Mouse (Mus musculus) limb, embryonic 12.5 days (tissue): Measurements from ENCODE around the gene 1110008P14Rik. TPM values are rescaled to one million over a fixed set of nuclear protein-coding genes. Genes with fewer than 3 reads are reported as not detected.
A peak's percentile ranks its signal among the peaks of the same experiment; 100 is the strongest.

Source experiments
- ATAC-seq: fragments of 200-750 bp; cut with Nextera tagmentation; 2 replicates; pipeline ENCODE4 v1.8.0; 2017; ENCODE audit warnings: low read depth, moderate TSS enrichment; ENCODE audit not compliant: insufficient number of reproducible peaks, insufficient read depth, low FRiP score, low TSS enrichment
- H3K27ac ChIP-seq: fragments of 300-500 bp; sonication (generic); 2 replicates; pipeline ENCODE4 v1.5.1; 2016; ENCODE audit warnings: mild to moderate bottlenecking, moderate library complexity
- H3K27me3 ChIP-seq: fragments of 300-500 bp; sonication (generic); 2 replicates; pipeline ENCODE4 v1.6.1; 2016; ENCODE audit warnings: mild to moderate bottlenecking, moderate library complexity
- H3K36me3 ChIP-seq: fragments of 300-500 bp; sonication (generic); 2 replicates; pipeline ENCODE4 v1.6.1; 2016; ENCODE audit warnings: mild to moderate bottlenecking, moderate library complexity
- H3K4me1 ChIP-seq: fragments of 300-500 bp; sonication (generic); replicated peaks from 2 replicates; pipeline ENCODE4 v1.6.1; 2016
- H3K4me2 ChIP-seq: fragments of 300-500 bp; sonication (generic); 2 replicates; pipeline ENCODE4 v1.6.1; 2016; ENCODE audit warnings: mild to moderate bottlenecking, moderate library complexity
- H3K4me3 ChIP-seq: fragments of 300-500 bp; sonication (generic); replicated peaks from 2 replicates; pipeline ENCODE4 v1.5.1; 2016; ENCODE audit warnings: mild to moderate bottlenecking
- H3K9ac ChIP-seq: fragments of 300-500 bp; sonication (generic); replicated peaks from 2 replicates; pipeline ENCODE4 v1.6.1; 2016; ENCODE audit warnings: mild to moderate bottlenecking, moderate library complexity
- H3K9me3 ChIP-seq: fragments of 300-500 bp; sonication (generic); 2 replicates; pipeline ENCODE4 v1.6.1; 2016; ENCODE audit warnings: mild to moderate bottlenecking, moderate library complexity
- WGBS: fragments of 180-500 bp; shearing (Covaris S2); methylation state at CpG from one replicate; pipeline ENCODE4 v1.1.7; 2016; 5-methylcytosine and 5-hydroxymethylcytosine counted together
- polyA plus RNA-seq: library from polyadenylated mRNA; unstranded; fragments of >200 nt; fragmentation: Nextera tagmentation; extraction: Ambion mirVana; gene quantifications from 2 replicates; pipeline ENCODE4 v1.2.1, GENCODE M21; 2016

The 1110008P14Rik gene
- polyA plus RNA-seq, 1 experiment from 2014 or later, result 44.3 TPM

DNA sequence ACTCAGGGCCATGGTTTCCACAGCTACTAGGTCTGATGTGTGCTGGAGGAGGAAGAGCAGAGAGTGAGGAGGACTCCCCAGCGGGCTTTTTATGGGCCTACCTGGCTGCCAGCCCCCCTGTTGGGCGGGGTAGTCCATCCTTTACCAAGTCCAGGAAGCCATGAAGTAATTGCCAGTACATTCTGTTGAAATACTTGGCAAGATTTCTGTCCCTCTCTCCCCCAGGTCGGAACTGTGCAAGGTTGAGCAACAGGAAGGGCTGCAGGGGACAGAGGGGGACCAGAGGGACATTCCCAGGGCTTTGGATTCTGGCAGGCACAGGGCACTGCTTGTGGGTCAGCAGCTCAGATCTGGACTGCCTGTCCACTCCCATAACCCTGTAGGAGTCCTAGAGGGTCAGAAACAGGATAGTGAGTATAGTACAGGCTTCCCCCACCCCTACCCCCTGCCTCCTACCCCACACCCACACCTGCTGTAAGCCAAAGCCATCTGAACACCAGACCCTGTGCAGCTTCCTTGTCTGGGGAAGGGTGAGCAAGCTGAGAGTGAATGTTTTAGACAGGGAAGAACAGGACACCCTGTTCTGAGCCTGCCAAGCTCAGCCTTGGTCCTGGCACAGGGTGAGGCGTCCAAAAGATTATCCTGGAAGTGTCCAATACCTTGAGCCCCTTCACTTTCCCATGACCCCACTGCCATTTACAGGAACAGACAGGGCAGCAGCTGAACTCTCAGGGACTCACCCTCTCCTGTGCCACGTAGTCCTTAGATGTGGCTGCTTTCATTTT, 6.2 kb upstream of the 1110008P14Rik start, which contains the start of gene Lcn2:
Gene Lcn2, minus strand, starts transcription at position 547 of the 785 bp plus-strand sequence.
- H3K4me3 ChIP-seq, result no peak within 1 kb of the TSS
- no peaks in the 10 kb centered on the region for H3K36me3 ChIP-seq
- H3K27me3 ChIP-seq, result peaks cover 8% of the 10 kb centered on the region; the same call in 1 of the 2 replicates
- ATAC-seq, result no peak
- H3K27ac ChIP-seq, result no peak within 1 kb of the TSS
- 61% methylated on average over 5 of the region's 5 CpGs for WGBS
- peaks cover 21% of the 10 kb centered on the region for H3K4me1 ChIP-seq
- H3K9ac ChIP-seq, result no peak within 1 kb of the TSS
- no peaks in the 10 kb centered on the region for H3K9me3 ChIP-seq
- H3K4me2 ChIP-seq, result no peak within 1 kb of the TSS

DNA sequence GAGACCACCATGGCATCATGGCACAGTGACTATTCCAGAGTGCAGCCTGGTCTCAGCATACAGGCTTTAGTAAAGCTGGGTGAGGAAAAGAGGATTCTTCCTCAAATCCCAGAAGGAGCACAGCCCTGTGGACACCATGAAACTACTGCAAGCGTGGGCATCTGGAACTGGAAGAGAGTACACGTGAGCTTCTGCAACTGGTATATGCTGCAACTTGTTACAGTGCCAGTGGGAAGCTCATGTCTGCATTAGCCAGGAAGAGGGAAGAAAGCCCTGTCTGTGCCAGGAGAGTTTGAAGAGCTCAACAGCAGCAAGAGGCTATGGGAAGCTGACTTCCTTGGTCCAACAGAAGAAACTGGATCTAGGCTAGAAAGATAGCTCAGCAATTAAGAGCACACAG, 951 bp upstream of the 1110008P14Rik start:
- Histone ChIP-seq H3K9ac (no peak overlapping the region), H3K4me2 (0 out of 2 replicates have a peak overlapping the region, but pooled peaks have one; percentile 98), H3K27me3 (peaks cover 20% of the 10 kb centered on the region), H3K9me3 (no peaks in the 10 kb centered on the region), H3K4me1 (peaks cover 8% of the 10 kb centered on the region), H3K36me3 (peaks cover 24% of the 10 kb centered on the region), H3K27ac (no peak overlapping the region), H3K4me3 (peak overlapping the region; percentile 69; the same call in 1 of the 2 replicates)
- no peak for ATAC-seq
- 78% methylated on average over 2 of the region's 2 CpGs for WGBS

DNA sequence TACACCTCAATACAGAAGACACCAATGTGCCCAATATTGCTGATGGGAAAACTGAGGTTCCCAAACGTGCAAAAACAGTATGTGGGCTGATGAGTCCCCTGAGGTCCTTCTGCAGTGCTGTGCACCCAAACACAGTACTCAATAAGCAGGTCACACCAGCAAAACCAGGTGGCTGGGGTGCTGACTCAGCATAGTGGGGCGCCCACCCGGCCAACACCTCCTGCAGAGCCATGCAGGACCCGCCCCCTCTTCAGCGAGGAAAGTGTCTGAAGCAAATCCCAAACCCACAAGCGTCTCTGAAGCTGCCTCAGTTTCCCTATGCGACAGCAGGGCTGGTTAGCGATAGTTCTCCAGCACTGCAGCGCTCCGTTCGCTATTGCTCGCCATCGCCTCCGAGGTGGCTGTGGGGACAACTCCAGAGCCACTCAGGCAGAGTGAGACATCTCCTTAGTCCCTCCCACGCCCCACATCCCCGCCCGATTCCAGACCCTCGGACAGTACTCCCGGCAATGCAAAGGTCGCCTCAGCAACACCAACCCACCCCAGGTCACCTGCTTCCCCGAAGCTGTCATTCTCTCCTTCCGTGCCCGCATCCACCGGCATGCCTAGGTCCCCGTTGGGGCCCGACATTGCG, 480 bp downstream of the 1110008P14Rik start:
- 0 out of 2 replicates have a peak overlapping the region, but pooled peaks have one; percentile 1 for H3K27ac ChIP-seq
- H3K27me3 ChIP-seq, result peaks cover 20% of the 10 kb centered on the region
- H3K9ac ChIP-seq, result peak overlapping the region; percentile 60
- 2% methylated on average over 27 of the region's 27 CpGs for WGBS
- H3K4me1 ChIP-seq, result peaks cover 6% of the 10 kb centered on the region
- peaks cover 38% of the 10 kb centered on the region for H3K36me3 ChIP-seq
- peak overlapping the region; percentile 69 for H3K4me3 ChIP-seq
- peak; percentile 28; the same call in 1 of the 2 replicates for ATAC-seq
- peak overlapping the region; percentile 98 for H3K4me2 ChIP-seq
- no peaks in the 10 kb centered on the region for H3K9me3 ChIP-seq

DNA sequence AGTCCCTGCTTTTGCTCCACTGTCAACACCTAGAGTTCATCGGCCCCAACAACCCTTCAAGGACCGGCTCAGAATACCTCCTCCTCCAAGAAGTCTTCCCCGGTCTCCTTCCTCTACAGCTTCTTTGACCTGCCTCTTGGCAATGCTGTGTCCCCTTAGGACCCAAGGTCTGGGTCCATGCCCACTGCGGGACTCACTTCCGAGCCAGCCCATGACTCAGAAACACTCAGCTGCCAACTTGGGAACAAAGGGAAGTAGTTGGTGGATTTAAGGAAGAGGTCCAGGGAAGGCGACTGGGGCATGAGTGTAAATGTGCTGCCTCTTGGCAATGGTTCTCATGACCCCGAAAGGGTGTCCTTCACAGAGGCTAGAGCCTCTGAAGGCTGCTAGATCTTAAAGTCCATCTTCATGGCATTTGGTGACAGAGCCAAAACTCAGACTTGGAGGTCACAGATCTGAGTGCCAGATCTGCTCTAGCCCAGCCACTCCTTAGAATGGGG, 1.7 kb downstream of the 1110008P14Rik start:
- 91% methylated on average over 7 of the region's 7 CpGs for WGBS
- Histone ChIP-seq H3K4me3 (no peak overlapping the region), H3K27me3 (peaks cover 20% of the 10 kb centered on the region), H3K4me1 (peaks cover 6% of the 10 kb centered on the region), H3K9me3 (no peaks in the 10 kb centered on the region), H3K36me3 (peaks cover 50% of the 10 kb centered on the region), H3K27ac (no peak overlapping the region), H3K4me2 (0 out of 2 replicates have a peak overlapping the region, but pooled peaks have one; percentile 98), H3K9ac (no peak overlapping the region)
- ATAC-seq, result no peak

DNA sequence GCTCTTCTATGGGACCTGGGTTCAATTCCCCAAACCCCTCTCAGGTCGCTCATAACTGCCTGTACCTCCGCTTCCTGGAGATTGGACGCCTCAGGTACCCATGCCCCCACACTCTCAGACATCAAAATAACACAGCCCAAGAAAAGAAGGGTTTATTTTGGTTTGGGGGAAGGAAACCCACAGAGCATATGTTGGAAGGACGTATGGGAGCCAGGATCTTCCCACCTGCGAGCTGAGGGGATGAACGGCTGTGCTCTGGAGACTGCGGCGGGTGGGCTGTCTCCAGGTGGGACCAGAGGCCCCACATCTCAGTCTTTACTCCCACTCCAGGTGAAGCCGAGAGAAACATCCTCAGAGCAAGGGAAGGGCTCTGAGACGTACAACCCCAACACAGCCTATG, 4.8 kb downstream of the 1110008P14Rik start:
- no peak for ATAC-seq
- Histone ChIP-seq H3K4me1 (peaks cover 6% of the 10 kb centered on the region), H3K9me3 (no peaks in the 10 kb centered on the region), H3K27ac (no peak overlapping the region), H3K4me3 (no peak overlapping the region), H3K9ac (no peak overlapping the region), H3K4me2 (no peak overlapping the region), H3K27me3 (peaks cover 5% of the 10 kb centered on the region), H3K36me3 (peaks cover 79% of the 10 kb centered on the region)
- 88% methylated on average over 10 of the region's 10 CpGs for WGBS

DNA sequence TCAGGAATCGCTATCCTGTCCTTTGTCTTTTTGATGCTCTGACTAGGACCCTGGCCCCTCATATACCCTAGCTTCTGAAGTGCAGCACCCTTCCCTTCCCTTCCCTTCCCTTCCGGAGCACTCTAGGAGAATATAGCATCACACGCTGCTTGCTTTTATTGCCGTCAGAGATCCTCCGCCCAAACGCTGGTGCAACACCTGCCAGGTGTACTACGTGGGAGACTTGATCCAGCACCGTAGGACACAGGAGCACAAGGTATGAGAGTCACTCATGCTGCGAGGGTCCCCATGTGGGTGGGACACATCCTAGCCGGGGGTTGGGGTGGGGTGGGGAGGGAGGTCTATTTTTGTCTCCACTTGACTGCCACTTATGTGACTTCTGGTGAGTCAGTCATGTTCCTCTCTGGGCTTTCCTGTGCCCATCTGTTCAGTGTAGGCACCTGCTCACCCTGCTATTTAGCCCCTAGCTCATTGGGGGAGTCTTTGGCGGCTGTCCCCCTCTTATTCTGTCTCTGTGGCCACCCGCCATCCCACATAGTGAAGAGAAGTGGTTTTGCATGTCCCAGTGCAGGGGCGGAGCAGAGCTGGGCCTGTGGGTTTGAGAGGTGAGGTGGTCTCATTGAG, 6.3 kb downstream of the 1110008P14Rik start:
- H3K36me3 ChIP-seq, result peaks cover 95% of the 10 kb centered on the region
- WGBS, result 88% methylated on average over 13 of the region's 13 CpGs
- H3K27ac ChIP-seq, result no peak overlapping the region
- H3K4me1 ChIP-seq, result no peaks in the 10 kb centered on the region
- no peak overlapping the region for H3K9ac ChIP-seq
- no peaks in the 10 kb centered on the region for H3K9me3 ChIP-seq
- peaks cover 4% of the 10 kb centered on the region for H3K27me3 ChIP-seq
- H3K4me3 ChIP-seq, result no peak overlapping the region
- no peak overlapping the region for H3K4me2 ChIP-seq
- no peak for ATAC-seq

DNA sequence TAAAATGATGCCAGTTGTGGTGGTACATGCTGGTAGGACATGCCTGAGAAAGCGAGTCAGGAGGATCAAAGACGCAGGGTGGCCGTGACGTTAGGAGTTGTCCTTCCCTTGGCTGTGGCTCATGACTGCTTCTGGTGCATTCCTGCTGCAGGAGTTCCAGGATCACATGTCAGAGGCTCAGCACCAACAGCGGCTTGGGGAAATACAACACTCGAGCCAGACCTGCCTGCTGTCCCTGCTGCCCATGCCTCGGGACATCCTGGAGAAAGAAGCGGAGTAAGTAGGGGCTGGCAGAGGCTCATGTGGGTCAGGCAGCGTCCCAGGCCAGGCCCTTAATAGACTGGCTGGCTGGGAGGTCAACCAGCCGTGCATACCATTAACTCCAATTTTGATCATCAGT, 7.5 kb downstream of the 1110008P14Rik start:
- H3K27me3 ChIP-seq, result no peaks in the 10 kb centered on the region
- 85% methylated on average over 10 of the region's 10 CpGs for WGBS
- no peak overlapping the region for H3K9ac ChIP-seq
- H3K27ac ChIP-seq, result no peak overlapping the region
- peaks cover 99% of the 10 kb centered on the region for H3K36me3 ChIP-seq
- no peak for ATAC-seq
- no peaks in the 10 kb centered on the region for H3K4me1 ChIP-seq
- H3K4me3 ChIP-seq, result no peak overlapping the region
- no peak overlapping the region for H3K4me2 ChIP-seq
- H3K9me3 ChIP-seq, result no peaks in the 10 kb centered on the region

DNA sequence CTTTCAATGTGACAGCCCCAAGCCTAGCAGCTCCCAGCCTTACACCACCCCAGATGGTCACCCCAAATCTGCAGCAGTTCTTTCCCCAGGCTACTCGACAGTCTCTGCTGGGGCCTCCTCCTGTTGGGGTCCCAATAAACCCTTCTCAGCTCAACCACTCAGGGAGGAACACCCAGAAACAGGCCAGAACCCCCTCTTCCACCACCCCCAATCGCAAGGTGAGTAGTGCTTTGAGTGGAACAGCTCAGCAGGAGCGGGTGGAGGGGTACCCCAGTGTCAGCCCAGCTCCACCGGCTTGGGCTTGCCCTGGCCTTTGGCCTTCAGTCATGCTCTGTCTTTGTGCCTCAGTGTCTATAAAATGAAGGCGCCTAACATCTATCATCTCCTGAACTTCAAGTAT, 14.4 kb downstream of the 1110008P14Rik start:
- H3K27ac ChIP-seq, result no peak overlapping the region
- peaks cover 10% of the 10 kb centered on the region for H3K4me1 ChIP-seq
- H3K36me3 ChIP-seq, result peaks cover 81% of the 10 kb centered on the region
- H3K9me3 ChIP-seq, result no peaks in the 10 kb centered on the region
- H3K9ac ChIP-seq, result no peak overlapping the region
- no peak overlapping the region for H3K4me3 ChIP-seq
- ATAC-seq, result no peak
- WGBS, result 98% methylated on average over 5 of the region's 5 CpGs
- no peak overlapping the region for H3K4me2 ChIP-seq
- H3K27me3 ChIP-seq, result no peaks in the 10 kb centered on the region

DNA sequence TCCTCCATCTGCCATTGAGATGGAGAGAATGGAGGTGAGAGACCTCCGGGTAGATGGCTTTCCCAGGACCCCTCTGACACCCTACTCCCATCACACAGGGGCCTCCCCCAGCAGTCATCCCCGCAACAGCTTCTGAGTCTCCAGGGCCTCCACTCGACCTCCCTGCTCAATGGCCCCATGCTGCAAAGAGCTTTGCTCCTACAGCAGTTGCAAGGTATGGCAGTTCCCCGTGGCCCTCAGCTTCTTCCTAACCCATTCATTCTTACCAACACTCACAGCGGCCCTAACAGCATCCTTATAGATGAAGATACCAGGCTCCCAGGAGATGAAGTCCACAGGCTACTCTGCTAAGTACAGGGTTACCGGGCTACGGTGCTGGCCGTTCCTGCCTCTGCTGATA, 17.6 kb downstream of the 1110008P14Rik start:
- Histone ChIP-seq H3K4me2 (peak overlapping the region; percentile 81), H3K9ac (peak overlapping the region; percentile 77; the same call in 1 of the 2 replicates), H3K27me3 (peaks cover 14% of the 10 kb centered on the region), H3K36me3 (peaks cover 49% of the 10 kb centered on the region), H3K27ac (no peak overlapping the region), H3K4me1 (peaks cover 25% of the 10 kb centered on the region), H3K4me3 (peak overlapping the region; percentile 59), H3K9me3 (no peaks in the 10 kb centered on the region)
- no peak for ATAC-seq
- WGBS, result 82% methylated on average over 8 of the region's 8 CpGs

DNA sequence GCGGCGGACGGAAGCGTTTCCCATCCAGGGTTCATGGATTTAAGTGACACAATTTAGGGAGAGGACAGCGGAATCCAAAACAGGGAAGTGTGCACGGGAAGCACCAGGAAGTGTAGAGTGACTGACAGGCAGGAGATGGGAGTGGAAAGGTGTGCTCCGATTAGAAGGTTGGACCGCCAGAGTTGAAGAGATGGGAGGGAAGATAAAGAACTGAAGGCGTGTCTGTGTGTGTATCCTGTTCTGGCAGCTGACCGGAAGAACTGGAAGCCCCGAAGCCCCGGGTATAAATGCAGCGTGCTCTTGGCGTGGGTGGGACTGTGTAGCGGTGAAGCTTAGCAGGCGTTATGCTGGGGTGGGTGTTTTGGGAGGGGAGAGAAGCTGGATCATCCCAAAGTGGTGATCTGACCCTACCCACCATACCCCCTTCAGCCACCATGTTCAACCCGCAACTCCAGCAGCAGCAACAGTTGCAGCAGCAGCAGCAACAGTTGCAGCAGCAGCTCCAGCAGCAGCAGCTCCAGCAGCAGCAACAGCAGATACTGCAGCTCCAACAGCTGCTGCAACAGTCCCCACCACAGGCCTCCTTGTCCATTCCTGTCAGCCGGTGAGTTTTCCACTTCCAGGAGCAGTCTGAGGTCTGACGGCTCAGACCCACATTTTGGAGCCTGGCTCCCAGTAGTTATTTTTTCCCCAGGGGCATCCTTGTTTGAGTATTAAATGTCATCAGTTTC, 18.2 kb downstream of the 1110008P14Rik start:
- Histone ChIP-seq H3K27ac (peak overlapping the region; percentile 84), H3K4me3 (peak overlapping the region; percentile 59), H3K9me3 (no peaks in the 10 kb centered on the region), H3K4me2 (peak overlapping the region; percentile 81), H3K9ac (peak overlapping the region; percentile 77), H3K36me3 (peaks cover 44% of the 10 kb centered on the region), H3K27me3 (peaks cover 14% of the 10 kb centered on the region), H3K4me1 (peaks cover 25% of the 10 kb centered on the region)
- ATAC-seq, result peak; percentile 24; the same call in 1 of the 2 replicates
- WGBS, result 10% methylated on average over 19 of the region's 19 CpGs
